Mouse (Mus musculus): ENCODE measurements at regions not wholly inside any gene's neighbourhood (a gene's known extent, or its start where the extent isn't known, plus 50 kb on each side); places are given as distances from the start of the nearest gene placed in this dataset.
"Not testable (repeated sequence)": the region's sequence is repeated elsewhere in the genome, so short reads cannot be mapped to it uniquely, and the experiment has no call there.

DNA sequence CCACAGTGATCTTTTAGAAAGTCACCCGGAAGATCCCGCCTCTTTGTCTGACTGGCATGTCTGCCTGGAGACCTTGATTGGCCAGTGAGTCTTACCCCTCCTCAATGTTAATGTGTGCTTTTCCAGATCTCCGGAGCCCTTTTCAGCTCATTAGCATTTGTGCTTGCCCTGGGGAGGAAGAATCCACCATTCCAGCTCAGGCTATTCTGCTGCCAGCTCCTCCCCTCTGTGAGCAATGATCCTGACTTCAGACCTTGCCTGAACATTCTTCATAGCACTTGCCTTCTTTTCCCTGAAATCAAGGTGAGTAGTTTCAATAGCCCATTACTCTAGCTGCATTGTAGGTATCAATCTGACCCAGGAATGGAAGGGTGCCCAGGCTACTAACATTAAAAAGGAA is 102.2 kb upstream of the Gm10767 start:
- not testable (repeated sequence) for DNase-seq (ENCODE audit: low spot score)

DNA sequence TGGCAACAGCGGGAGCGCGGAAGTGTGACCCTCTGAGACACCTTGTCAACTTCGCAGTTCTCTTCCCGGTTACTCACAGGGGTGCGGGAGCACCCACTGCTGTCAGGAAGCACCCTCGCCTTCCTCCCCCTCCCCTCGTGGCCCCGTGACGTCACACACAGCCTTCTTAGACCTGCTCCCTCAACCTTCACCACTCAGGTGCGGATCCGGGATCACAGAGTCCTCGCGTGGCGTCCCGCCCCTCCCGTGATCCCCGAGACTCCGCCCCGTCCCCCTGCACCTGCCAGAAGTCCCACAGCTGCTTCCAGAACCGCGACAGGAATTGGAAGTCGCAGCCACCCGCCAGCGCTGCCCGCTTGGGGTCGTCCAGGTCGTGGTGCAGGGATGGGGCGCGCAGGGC is 97.1 kb upstream of the Gm10767 start:
- peak; percentile 50 for DNase-seq (ENCODE audit: low spot score)

All from testis, postnatal 10 days (tissue).